Mouse (Mus musculus) bone marrow, adult 2 months (tissue): ENCODE data around the gene Brd1. TPM values are rescaled to one million over a fixed set of nuclear protein-coding genes. Genes with fewer than 3 reads are reported as not detected.
"Not testable (repeated sequence)": the region's sequence is repeated elsewhere in the genome, so short reads cannot be mapped to it uniquely, and the experiment has no call there.

Experiments used
- H3K27ac ChIP-seq: fragments of 200-500 bp; 2 replicates; pipeline ENCODE4 v1.5.1; 2012; ENCODE audit warnings: low read depth, mild to moderate bottlenecking, control low read depth, inconsistent platforms, low read length; ENCODE audit not compliant: control insufficient read depth, poor library complexity, insufficient read depth
- H3K4me1 ChIP-seq: fragments of 200-500 bp; 2 replicates; pipeline ENCODE4 v1.6.1; 2011; ENCODE audit warnings: low read length; ENCODE audit not compliant: control insufficient read depth, insufficient read depth
- H3K4me3 ChIP-seq: fragments of 200-500 bp; replicated peaks from 2 replicates; pipeline ENCODE3; 2011; ENCODE audit warnings: mild to moderate bottlenecking, low read depth, low read length, control low read depth; ENCODE audit not compliant: control insufficient read depth
- CTCF ChIP-seq: fragments of 200-500 bp; IDR thresholded peaks from 2 replicates; pipeline ENCODE4 v1.5.1; 2011; ENCODE audit warnings: low read length, control low read depth; ENCODE audit not compliant: control insufficient read depth, insufficient read depth
- POLR2A ChIP-seq: fragments of 200-500 bp; IDR thresholded peaks from 2 replicates; pipeline ENCODE4 v1.6.1; 2011; ENCODE audit warnings: low read depth, mild to moderate bottlenecking, control low read depth, low read length, borderline replicate concordance; ENCODE audit not compliant: control insufficient read depth
- WGBS: fragments of 180-500 bp; shearing (Covaris S2); methylation state at CpG from one replicate; pipeline ENCODE4 v1.1.7; 2018; 5-methylcytosine and 5-hydroxymethylcytosine counted together
- polyA plus RNA-seq: library from polyadenylated mRNA; stranded (reverse); fragments of >200 nt; gene quantifications from 2 replicates; pipeline ENCODE4 v1.2.4, GENCODE M21; 2011; ENCODE audit warnings: low replicate concordance; ENCODE audit not compliant: missing spikeins, insufficient read depth, insufficient read length

Brd1 gene
- 18.4 and 29.1 TPM in 2 replicates for polyA plus RNA-seq

DNA sequence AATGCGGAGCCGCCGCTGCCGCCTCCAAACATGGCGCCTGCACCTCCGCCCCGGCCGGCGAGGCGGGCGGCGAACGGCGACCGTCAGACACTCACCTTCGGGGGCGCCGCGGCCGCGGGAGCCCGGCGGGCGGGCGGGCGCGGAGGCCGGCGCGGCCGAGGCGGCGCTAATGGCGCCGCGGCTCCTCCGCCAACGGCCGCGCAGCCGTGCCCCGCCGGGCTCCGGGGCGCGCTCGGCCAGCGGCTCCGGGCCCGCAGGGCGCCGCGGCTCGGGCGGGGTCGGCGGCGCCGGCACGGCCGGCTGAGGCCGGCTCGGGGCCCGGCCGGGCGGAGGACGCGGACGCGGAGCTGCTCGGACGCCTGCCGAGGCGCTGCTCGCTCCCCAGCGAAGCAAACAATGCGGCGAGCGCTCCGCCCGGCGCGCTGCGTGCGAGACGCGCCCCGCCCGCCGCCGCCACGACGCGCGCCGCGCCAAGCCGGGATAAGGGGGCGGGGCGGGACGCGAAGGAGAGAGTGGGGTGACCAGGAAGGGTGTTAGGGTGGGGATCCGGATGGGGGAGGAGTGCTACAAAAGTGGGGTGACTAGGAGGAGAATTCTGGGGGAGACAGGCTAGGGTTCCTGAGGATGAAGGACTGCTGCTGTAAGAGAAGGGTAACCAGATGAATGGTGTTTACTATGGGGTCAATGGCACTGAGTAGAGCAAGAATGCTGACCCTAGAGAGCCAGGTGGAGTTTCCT lies at the start of gene Brd1:
Brd1 (minus strand) TSS at position 400 of the 738 bp plus-strand sequence.
- Histone ChIP-seq H3K4me1 (peaks cover 2% of the 10 kb centered on the region), H3K4me3 (peak within 1 kb of the TSS; percentile 94), H3K27ac (peak within 1 kb of the TSS; percentile 85)
- TF ChIP-seq CTCF (no peak), POLR2A (peak; percentile 71; the same call in 1 of the 2 replicates)
- WGBS: 12% methylated on average over 103 of the region's 103 CpGs

- H3K4me3 ChIP-seq, H3K27ac ChIP-seq, H3K4me1 ChIP-seq: not testable (repeated sequence)
- 82% methylated on average over 5 of the region's 5 CpGs for WGBS
These were observed 40.6 kb upstream of the Brd1 start for GRCm38 (mm10) chr15:88774630-88775029.

GRCm38 (mm10) chr15:88768537-88768936 lies 34.5 kb upstream of the Brd1 start:
- Histone ChIP-seq H3K4me3 (no peak overlapping the region), H3K27ac (no peak overlapping the region), H3K4me1 (no peaks in the 10 kb centered on the region)
- WGBS: 87% methylated on average over 1 of the region's 1 CpGs
- TF ChIP-seq POLR2A: no peak
- no peak for TF ChIP-seq CTCF

- 86% methylated on average over 2 of the region's 2 CpGs for WGBS
- H3K4me1 ChIP-seq, H3K27ac ChIP-seq, H3K4me3 ChIP-seq: not testable (repeated sequence)
- TF ChIP-seq CTCF: peak; percentile 45
These were observed 32.1 kb upstream of the Brd1 start for GRCm38 (mm10) chr15:88766139-88766538.

DNA sequence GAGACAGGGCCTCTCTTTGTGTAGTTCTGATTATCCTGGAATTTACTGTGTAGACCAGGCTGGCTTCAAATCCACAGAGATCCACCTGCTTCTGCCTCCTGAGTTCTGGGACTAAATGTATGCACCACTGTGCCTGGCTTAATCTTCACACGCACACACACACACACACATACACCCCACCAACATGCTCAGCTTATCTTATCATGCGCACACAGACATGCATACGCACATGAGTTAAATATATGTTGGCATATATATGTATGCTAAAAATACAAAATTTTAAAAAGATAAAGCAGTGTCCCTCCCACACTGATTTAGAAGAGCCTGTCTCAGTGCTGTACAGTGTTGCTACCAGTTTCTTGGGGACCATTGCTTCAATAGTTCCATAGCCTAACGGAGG lies 27.5 kb upstream of the Brd1 start:
- Histone ChIP-seq H3K4me1 (peaks cover 1% of the 10 kb centered on the region), H3K4me3 (no peak overlapping the region), H3K27ac (no peak overlapping the region)
- 68% methylated on average over 4 of the region's 4 CpGs for WGBS
- no peak for TF ChIP-seq POLR2A
- TF ChIP-seq CTCF: no peak

DNA sequence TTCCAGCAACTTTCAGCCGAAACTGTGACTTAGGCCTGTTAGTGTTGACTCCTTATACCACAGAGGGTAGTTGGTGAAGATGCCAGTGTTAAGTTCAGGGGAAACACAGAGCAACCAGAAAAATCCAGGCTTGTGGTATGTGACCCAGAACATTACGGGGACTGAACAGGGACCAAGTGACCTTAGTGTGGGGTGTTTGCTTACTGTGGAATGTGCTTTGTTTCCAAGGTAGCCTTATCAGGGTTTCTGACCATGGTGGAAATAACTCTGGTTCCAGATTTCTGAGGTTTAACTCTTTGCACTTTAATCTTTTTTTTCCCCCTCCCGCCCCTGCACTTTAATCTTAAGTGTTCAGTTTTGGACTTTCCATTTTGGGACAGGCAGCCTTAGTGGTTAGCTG lies 24.0 kb upstream of the Brd1 start:
- no peak for TF ChIP-seq POLR2A
- TF ChIP-seq CTCF: no peak
- no peak overlapping the region for H3K27ac ChIP-seq
- 80% methylated on average over 3 of the region's 3 CpGs for WGBS
- no peak overlapping the region for H3K4me3 ChIP-seq
- peaks cover 3% of the 10 kb centered on the region for H3K4me1 ChIP-seq

- Histone ChIP-seq H3K4me3 (no peak overlapping the region), H3K4me1 (peaks cover 2% of the 10 kb centered on the region; the same call in 1 of the 2 replicates), H3K27ac (no peak overlapping the region)
- TF ChIP-seq CTCF (no peak), POLR2A (0 out of 2 replicates have a peak, but pooled peaks have one; percentile 18)
- 97% methylated on average over 18 of the region's 18 CpGs for WGBS
These were observed 21.7 kb upstream of the Brd1 start for GRCm38 (mm10) chr15:88755761-88756160.

- no peak for TF ChIP-seq POLR2A
- no peak for TF ChIP-seq CTCF
- Histone ChIP-seq H3K27ac (no peak overlapping the region), H3K4me1 (peaks cover 5% of the 10 kb centered on the region; the same call in 1 of the 2 replicates), H3K4me3 (no peak overlapping the region)
- 83% methylated on average over 2 of the region's 2 CpGs for WGBS
These were observed 20.9 kb upstream of the Brd1 start for GRCm38 (mm10) chr15:88754896-88755295.

DNA sequence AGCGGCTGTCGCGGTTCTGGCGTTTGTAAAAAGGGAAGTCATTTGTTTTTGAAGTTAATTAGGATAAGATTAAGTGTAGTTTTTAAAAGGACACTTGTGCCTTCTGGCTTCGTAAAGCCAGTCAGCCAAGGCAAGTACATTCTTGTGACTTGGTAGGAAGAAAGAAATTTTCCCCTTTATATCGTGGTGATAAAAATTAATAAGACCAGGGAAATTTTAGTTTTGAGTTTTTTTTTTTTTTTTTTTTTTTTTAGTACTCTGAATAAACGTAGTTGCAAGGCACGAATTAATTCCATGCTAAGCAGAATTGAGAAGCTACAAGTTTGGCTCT lies 18.3 kb upstream of the Brd1 start:
- Histone ChIP-seq H3K27ac (peak overlapping the region; percentile 81), H3K4me3 (peak overlapping the region; percentile 76), H3K4me1 (peaks cover 7% of the 10 kb centered on the region; the same call in 1 of the 2 replicates)
- under 1% methylated on average over 8 of the region's 8 CpGs for WGBS
- TF ChIP-seq POLR2A: no peak
- no peak for TF ChIP-seq CTCF
